Mouse (Mus musculus) heart, postnatal 0 days (tissue): Measurements from ENCODE around the gene Socs1.

Source experiments
- CTCF ChIP-seq: IDR thresholded peaks from 2 replicates; pipeline ENCODE4 v1.5.1; 2016; ENCODE audit warnings: antibody characterized with exemption, control low read depth, low read depth
- EP300 ChIP-seq: IDR thresholded peaks from 2 replicates; pipeline ENCODE4 v1.6.1; 2016; ENCODE audit warnings: antibody characterized with exemption, low read depth

- TF ChIP-seq CTCF (no peak), EP300 (no peak)
Measured at GRCm38 (mm10) chr16:10768821-10769220, 16.5 kb downstream of the Socs1 start.
